Mouse (Mus musculus): Measurements from ENCODE around the gene Cnpy1. TPM values are rescaled to one million over a fixed set of nuclear protein-coding genes. Genes with fewer than 3 reads are reported as not detected.

Cnpy1 gene
- not detected in 2 replicates for polyA plus RNA-seq (2011; ENCODE audit: insufficient read depth, insufficient read length, low replicate concordance, missing spikeins)

DNA sequence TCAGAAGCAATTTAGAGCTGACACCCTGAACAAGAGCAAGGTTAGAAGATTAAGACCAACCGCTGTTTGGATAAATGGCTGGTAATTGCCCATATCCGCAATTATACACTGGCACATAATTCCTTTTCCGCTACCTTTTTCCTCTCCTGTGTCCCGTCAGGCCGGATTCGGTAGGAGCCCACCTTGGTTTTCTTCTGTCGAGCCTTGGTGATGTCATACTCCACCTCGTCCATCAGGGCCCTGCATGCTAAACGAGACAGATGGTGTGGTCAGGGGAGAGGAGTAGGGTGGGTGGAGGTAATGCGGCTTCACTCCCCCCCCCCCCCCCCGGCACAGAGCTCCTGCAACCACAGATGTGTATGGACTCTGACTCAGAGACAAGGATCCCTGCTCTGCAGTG, at the start of gene Cnpy1:
TSS of gene Cnpy1 (minus strand) at position 233 of the 400 bp plus-strand sequence.
- TF ChIP-seq CTCF (IDR thresholded peaks at IDR 0.05; ENCODE audit: control insufficient read depth, insufficient read depth, low read length) (no peak), POLR2A (IDR thresholded peaks at IDR 0.05; ENCODE audit: borderline replicate concordance, control insufficient read depth, low read depth, low read length) (no peak)
- no peak within 1 kb of the TSS for H3K27ac ChIP-seq (ENCODE audit: control insufficient read depth, insufficient read depth, low read depth, low read length, poor library complexity)
- no peaks in the 10 kb centered on the region; the same call in 1 of the 2 replicates for H3K4me1 ChIP-seq (ENCODE audit: control insufficient read depth, insufficient read depth, low read length)
- no peak within 1 kb of the TSS for H3K4me3 ChIP-seq (replicated peaks; ENCODE audit: control insufficient read depth, low read depth, low read length)
- WGBS, result 77% methylated on average over 11 of the region's 11 CpGs

DNA sequence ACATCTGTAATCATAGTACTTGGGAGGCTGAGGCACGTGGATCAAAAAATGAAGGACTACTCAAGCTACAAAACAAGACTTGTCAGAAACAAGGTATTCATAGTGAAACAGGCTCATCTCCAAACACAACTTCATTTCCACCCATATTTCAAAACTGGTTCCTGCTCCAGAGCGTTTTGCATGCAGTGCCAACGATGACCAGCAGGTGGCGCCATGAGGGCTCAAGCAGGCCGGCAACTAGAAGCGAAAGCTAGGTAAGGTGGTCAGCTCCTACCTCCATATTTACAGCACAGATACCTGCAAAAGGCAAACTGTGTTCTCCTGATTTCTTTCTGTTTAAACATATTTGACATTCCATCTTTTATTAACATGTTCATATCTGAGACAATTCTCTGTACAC, 48.4 kb upstream of the Cnpy1 start:
- Histone ChIP-seq H3K4me1 (ENCODE audit: control insufficient read depth, insufficient read depth, low read length) (no peaks in the 10 kb centered on the region; the same call in 1 of the 2 replicates), H3K27ac (ENCODE audit: control insufficient read depth, insufficient read depth, low read depth, low read length, poor library complexity) (no peak overlapping the region), H3K4me3 (replicated peaks; ENCODE audit: control insufficient read depth, low read depth, low read length) (no peak overlapping the region)
- 3% methylated on average over 6 of the region's 6 CpGs for WGBS
- peak; percentile 99 for TF ChIP-seq CTCF (IDR thresholded peaks at IDR 0.05; ENCODE audit: control insufficient read depth, insufficient read depth, low read length)
- TF ChIP-seq POLR2A (IDR thresholded peaks at IDR 0.05; ENCODE audit: borderline replicate concordance, control insufficient read depth, low read depth, low read length), result 0 out of 2 replicates have a peak, but pooled peaks have one; percentile 16

GRCm38 (mm10) chr5:28292281-28292680, 46.7 kb upstream of the Cnpy1 start:
- no peak overlapping the region for H3K4me3 ChIP-seq (replicated peaks; ENCODE audit: control insufficient read depth, low read depth, low read length)

GRCm38 (mm10) chr5:28291118-28291850, 45.7 kb upstream of the Cnpy1 start:
- 63% methylated on average over 5 of the region's 5 CpGs for WGBS
- no peak overlapping the region; the same call in 1 of the 2 replicates for H3K27ac ChIP-seq (ENCODE audit: control insufficient read depth, insufficient read depth, low read depth, low read length, poor library complexity)

More at GRCm38 (mm10) chr5:28292281-28292680, 46.7 kb upstream of the Cnpy1 start:
- no peak for TF ChIP-seq POLR2A (IDR thresholded peaks at IDR 0.05; ENCODE audit: borderline replicate concordance, control insufficient read depth, low read depth, low read length)
- no peak for TF ChIP-seq CTCF (IDR thresholded peaks at IDR 0.05; ENCODE audit: control insufficient read depth, insufficient read depth, low read length)
- H3K4me1 ChIP-seq (ENCODE audit: control insufficient read depth, insufficient read depth, low read length), result no peaks in the 10 kb centered on the region; the same call in 1 of the 2 replicates
- no peak overlapping the region for H3K27ac ChIP-seq (ENCODE audit: control insufficient read depth, insufficient read depth, low read depth, low read length, poor library complexity)
- 44% methylated on average over 3 of the region's 3 CpGs for WGBS

DNA sequence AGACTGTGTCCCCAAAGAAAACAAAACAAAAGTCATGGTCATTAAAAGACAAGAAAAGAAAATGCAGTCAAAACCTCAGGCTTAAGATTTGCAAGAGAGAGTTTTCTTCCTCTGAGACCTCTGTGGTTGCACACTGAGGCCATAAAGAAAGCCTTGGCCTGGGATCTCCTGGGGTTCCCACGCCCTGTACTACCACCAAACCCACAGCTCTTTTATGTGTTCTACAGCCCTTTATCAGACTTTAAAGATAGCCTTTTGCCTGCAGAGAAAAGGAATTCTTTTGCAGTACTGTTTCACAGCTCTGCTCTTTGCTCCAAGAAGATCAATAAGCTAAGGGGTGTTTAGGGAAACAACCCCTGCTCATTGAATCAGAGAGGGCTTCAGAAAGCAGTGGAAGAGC, 45.0 kb upstream of the Cnpy1 start:
- TF ChIP-seq POLR2A (IDR thresholded peaks at IDR 0.05; ENCODE audit: borderline replicate concordance, control insufficient read depth, low read depth, low read length), result no peak
- TF ChIP-seq CTCF (IDR thresholded peaks at IDR 0.05; ENCODE audit: control insufficient read depth, insufficient read depth, low read length), result no peak

More at GRCm38 (mm10) chr5:28291118-28291850, 45.7 kb upstream of the Cnpy1 start:
- H3K4me1 ChIP-seq (ENCODE audit: control insufficient read depth, insufficient read depth, low read length), result no peaks in the 10 kb centered on the region; the same call in 1 of the 2 replicates
- no peak for TF ChIP-seq POLR2A (IDR thresholded peaks at IDR 0.05; ENCODE audit: borderline replicate concordance, control insufficient read depth, low read depth, low read length)
- TF ChIP-seq CTCF (IDR thresholded peaks at IDR 0.05; ENCODE audit: control insufficient read depth, insufficient read depth, low read length), result no peak
- no peak overlapping the region for H3K4me3 ChIP-seq (replicated peaks; ENCODE audit: control insufficient read depth, low read depth, low read length)

GRCm38 (mm10) chr5:28289111-28289510, 43.5 kb upstream of the Cnpy1 start:
- Histone ChIP-seq H3K27ac (ENCODE audit: control insufficient read depth, insufficient read depth, low read depth, low read length, poor library complexity) (no peak overlapping the region), H3K4me1 (ENCODE audit: control insufficient read depth, insufficient read depth, low read length) (no peaks in the 10 kb centered on the region; the same call in 1 of the 2 replicates), H3K4me3 (replicated peaks; ENCODE audit: control insufficient read depth, low read depth, low read length) (no peak overlapping the region)
- no peak for TF ChIP-seq CTCF (IDR thresholded peaks at IDR 0.05; ENCODE audit: control insufficient read depth, insufficient read depth, low read length)
- no peak for TF ChIP-seq POLR2A (IDR thresholded peaks at IDR 0.05; ENCODE audit: borderline replicate concordance, control insufficient read depth, low read depth, low read length)
- WGBS, result 62% methylated on average over 3 of the region's 3 CpGs

More for the DNA sequence above, 45.0 kb upstream of the Cnpy1 start:
- WGBS, result 36% methylated on average over 1 of the region's 1 CpGs
- Histone ChIP-seq H3K4me1 (ENCODE audit: control insufficient read depth, insufficient read depth, low read length) (no peaks in the 10 kb centered on the region; the same call in 1 of the 2 replicates), H3K4me3 (replicated peaks; ENCODE audit: control insufficient read depth, low read depth, low read length) (no peak overlapping the region), H3K27ac (ENCODE audit: control insufficient read depth, insufficient read depth, low read depth, low read length, poor library complexity) (no peak overlapping the region)

DNA sequence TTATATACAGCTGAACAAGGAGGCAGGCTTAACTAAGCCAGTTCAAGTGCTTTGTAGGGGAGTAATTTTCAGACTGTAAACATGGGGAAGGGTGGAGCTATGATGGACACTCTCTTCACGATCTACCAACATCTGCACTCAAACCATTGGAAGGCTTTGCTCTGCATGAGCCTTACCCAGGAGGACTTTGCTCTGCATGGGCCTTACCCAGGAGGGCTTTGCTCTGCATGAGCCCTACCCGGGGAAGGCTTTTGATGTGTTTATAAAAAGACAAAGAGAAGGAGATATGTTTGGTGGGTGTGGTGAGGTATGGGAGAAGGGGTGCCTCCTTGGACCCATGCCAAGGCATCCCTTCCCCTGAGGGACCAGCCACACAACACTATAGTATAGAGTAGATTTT, 31.7 kb upstream of the Cnpy1 start:
- 73% methylated on average over 2 of the region's 2 CpGs for WGBS
- H3K4me3 ChIP-seq (replicated peaks; ENCODE audit: control insufficient read depth, low read depth, low read length), result no peak overlapping the region
- TF ChIP-seq CTCF (IDR thresholded peaks at IDR 0.05; ENCODE audit: control insufficient read depth, insufficient read depth, low read length), result no peak
- no peak for TF ChIP-seq POLR2A (IDR thresholded peaks at IDR 0.05; ENCODE audit: borderline replicate concordance, control insufficient read depth, low read depth, low read length)
- H3K27ac ChIP-seq (ENCODE audit: control insufficient read depth, insufficient read depth, low read depth, low read length, poor library complexity), result no peak overlapping the region
- peaks cover 1% of the 10 kb centered on the region; the same call in 1 of the 2 replicates for H3K4me1 ChIP-seq (ENCODE audit: control insufficient read depth, insufficient read depth, low read length)

DNA sequence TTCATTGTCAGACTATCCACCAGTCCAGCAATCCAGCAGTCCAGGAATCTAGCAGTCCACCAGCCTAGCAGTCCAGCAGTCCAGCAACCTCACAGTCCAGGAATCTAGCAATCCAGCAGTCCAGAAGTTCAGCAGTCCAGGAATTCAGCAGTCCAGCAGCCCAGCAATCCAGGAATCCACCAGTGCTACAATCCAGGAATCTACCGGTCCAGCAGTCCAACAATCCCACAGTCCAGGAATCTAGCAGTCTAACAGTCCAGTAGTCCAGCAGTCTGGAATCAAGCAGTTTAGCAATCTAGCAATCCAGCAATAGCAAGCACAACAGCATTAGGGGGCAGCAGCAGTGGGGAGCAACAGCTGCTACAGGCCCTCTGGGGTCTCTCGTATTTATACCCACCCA, 27.2 kb upstream of the Cnpy1 start:
- 77% methylated on average over 2 of the region's 2 CpGs for WGBS
- no peak overlapping the region for H3K4me3 ChIP-seq (replicated peaks; ENCODE audit: control insufficient read depth, low read depth, low read length)
- no peak overlapping the region for H3K27ac ChIP-seq (ENCODE audit: control insufficient read depth, insufficient read depth, low read depth, low read length, poor library complexity)
- H3K4me1 ChIP-seq (ENCODE audit: control insufficient read depth, insufficient read depth, low read length), result peaks cover 12% of the 10 kb centered on the region; the same call in 1 of the 2 replicates
- TF ChIP-seq POLR2A (IDR thresholded peaks at IDR 0.05; ENCODE audit: borderline replicate concordance, control insufficient read depth, low read depth, low read length) (no peak), CTCF (IDR thresholded peaks at IDR 0.05; ENCODE audit: control insufficient read depth, insufficient read depth, low read length) (no peak)

Measured in bone marrow, adult 2 months (tissue).